Mouse (Mus musculus): ENCODE measurements at regions not wholly inside any gene's neighbourhood (a gene's known extent, or its start where the extent isn't known, plus 50 kb on each side); places are given as distances from the start of the nearest gene placed in this dataset.

GRCm38 (mm10) chr12:15967550-15968102 is 150.9 kb upstream of the Trib2 start:
- TF ChIP-seq CHD2 (IDR thresholded peaks at IDR 0.05; ENCODE audit: low read depth, low read length), result no peak
- no peak for TF ChIP-seq HCFC1 (IDR thresholded peaks at IDR 0.05; ENCODE audit: borderline replicate concordance, insufficient read depth, low read length)
- no peak for TF ChIP-seq ZC3H11A (IDR thresholded peaks at IDR 0.05; ENCODE audit: borderline replicate concordance, low read depth, low read length)
- no peak for TF ChIP-seq MAFK (IDR thresholded peaks at IDR 0.05; ENCODE audit: insufficient read depth, low read depth, low read length)

All from ES-E14 (cell line).